Mouse (Mus musculus): ENCODE measurements at regions not wholly inside any gene's neighbourhood (a gene's known extent, or its start where the extent isn't known, plus 50 kb on each side); places are given as distances from the start of the nearest gene placed in this dataset.

DNA sequence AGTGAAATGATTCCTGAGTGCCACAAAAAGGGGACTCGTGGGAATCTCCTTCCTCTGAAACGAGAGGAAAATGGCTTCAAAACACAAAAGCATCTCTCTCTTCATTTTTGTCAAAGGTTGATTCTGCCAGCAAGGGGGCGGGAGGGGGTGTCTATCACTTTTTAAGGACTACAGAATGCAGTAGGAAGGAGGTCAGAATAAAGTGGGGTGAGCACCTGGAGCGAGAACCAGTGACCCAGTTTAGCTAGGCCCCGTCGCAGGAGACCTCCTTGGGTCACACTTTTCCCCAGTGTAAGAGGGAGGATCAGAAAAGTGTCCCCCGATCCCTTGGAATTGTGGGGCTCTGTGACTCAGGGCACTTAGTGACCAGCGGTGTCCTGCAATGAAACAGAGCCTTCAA, 133.1 kb downstream of the Tgfb2 start:
- DNase-seq: no peak

DNA sequence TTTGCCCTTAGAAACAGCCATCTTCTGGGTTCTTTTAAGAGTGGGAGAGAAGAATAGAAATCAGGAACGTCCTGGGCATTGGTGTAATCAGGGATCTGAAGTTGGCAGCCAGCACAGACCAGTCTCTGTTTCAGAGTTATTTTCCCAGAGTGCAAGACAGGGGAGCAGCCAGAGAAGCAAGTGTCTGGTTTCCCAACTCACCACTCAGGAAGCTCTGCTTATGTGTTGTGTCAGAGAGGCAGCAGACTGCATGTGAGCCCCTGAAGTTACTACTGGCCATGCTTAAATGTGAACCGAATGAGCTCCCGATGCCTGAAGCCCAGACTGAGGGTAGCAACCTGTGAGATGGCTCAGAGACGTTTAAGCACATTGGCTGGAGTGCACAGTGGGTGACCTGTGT, 133.7 kb downstream of the Tgfb2 start:
- DNase-seq: no peak

DNA sequence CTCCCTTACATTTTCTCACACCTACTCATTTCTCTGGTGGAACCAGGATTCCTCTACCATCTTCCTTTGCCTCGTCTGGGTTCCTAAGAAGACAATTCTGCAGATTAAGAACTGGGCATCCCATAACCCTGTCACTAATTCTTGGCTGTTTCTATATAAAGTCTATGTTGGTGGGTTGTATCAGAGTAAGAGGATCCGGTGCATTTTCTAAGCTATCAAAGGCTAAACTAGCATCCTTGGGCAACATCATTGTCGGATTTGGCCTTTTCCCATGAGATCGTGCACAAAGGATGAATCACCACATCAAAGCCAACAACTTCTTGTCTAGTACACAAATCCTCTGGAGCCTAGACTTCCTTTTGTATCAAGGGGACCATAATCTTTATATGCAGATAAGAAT, 137.3 kb downstream of the Tgfb2 start:
- DNase-seq: no peak

DNA sequence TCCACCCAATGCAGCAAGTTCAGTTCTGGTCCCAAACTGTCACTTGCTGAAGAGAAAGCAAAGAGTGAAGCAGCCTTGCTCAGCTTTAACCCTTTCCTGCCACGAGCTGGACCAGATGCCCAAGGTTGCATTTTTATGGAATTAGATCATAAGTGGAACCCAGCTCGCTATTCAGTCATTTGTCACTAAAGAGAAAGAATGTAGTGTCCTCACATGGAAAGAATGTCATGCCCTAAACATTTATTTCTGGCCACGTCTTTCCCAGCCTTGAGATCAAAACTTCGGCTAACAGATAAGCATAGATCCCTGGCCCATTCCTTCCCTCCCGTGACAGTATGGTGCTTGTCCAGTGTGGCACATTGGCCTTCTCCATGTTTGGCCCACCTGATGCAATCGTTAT, 137.7 kb downstream of the Tgfb2 start:
- no peak for DNase-seq

DNA sequence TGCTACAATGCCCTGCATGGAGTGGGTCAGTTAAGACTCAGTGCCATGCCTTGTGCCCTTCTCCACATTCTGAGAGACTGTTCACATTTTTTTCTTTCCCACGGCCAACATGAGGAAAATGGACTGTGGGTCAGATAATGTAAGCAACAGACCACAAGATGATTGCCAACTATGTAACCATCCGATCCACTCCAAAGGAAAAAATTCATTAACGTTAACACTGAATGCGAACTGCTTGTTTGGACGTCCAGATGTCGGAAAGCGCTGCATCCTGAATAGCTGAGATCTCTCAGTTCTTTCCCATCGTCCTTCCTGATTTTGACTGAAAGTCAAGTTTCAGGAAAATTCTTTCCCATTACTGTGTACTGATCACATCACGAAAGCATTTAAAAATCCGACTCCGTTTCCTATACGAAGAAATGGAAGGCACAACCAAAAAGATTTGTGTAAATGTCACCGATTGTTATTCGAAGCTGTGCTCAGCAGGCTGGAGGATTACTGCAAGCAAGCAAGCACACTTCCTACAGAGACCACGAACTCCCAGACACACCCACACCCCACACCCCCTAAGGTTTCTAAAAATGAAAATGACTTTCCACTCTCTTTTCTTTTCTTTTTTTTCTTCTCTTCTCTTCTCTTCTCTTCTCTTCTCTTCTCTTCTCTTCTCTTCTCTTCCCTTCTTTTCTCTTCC, 138.5 kb downstream of the Tgfb2 start:
- DNase-seq: no peak

DNA sequence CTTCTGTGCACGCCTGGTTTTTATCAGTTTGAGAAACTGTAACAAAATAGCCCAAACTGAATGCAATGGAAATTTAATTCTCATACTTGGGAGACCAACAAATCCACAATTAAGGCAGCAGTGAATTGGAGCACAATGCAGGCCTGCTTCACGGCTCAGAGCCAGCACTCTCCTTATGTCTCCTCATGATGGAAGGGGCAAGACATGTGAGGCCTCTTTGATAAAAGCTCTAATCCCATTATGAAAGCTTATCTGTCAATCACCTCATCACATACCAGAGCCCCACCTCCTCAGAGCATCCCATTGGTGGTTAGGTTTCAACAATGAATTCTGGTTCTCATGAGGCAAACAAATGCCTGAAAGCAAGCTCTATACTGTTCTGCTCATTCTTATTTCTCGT, 143.8 kb downstream of the Tgfb2 start:
- no peak for DNase-seq

DNA sequence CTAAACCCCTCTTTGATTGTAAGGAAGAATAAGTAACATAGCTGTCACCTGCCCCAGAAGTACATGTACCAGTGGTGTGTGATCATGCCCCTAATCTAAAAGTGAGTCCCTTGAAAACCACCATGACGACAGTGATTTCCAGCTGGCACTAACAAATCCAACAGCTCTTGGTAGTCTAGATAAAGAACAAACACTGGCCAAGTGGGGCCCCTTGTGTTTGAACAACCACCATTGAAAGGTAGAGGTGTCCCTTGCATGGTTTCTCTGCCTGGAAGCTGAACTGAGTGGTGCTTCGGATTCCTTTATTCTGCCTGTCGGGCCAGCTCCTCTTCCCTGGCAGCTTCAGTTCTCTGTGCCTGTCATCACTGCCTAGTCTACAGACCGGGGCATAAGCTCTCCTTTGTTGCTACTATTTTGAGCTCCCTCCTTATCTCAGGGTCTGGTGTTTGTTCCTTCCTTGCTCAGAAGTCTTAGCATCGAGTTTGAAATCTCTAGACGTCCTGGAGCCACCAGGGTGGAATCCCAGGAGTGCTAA, 150.3 kb downstream of the Tgfb2 start:
- DNase-seq: no peak

DNA sequence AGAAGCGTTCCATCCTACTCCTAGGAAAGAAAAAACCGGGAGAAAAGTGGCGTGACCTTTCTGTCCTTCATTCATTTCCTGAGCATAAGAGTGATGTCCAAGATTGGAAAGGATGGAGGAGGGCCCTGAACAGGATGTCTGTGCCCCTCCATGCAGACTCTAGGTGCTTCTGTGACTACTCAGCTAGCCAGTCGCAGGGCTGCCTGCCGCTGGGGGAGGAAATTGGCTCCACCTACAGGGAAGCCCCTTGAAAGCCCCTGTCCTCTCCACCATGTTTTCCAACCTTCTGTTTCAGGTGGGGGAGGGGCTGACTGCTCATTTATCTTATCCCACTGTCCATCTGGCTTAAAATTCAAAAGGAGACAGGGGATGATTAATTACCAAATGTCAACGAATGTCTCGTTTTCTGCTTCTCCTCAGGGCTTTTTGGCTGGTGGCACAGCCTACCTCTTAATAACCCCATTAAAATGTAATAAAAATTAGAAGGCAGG, 151.2 kb downstream of the Tgfb2 start:
- DNase-seq: no peak

DNA sequence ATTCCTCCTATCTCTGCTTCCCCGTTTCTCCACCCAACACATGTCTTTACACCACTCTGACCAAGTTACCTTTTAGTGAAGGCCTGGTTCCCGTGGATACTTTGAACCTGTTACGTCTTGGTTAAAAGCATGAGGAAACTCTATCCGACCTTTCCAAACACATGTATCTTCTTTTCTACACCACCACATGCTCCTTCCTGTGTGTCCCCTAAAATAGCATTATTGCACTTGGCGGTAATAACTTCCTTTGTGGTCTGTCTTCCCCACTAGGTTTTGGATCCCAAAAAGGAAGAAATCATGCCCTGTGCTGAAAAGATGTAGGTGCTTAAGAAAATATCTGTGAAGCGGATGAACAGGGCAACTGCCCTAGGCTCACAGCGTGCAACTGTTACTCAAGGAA, 153.1 kb downstream of the Tgfb2 start:
- no peak for DNase-seq

DNA sequence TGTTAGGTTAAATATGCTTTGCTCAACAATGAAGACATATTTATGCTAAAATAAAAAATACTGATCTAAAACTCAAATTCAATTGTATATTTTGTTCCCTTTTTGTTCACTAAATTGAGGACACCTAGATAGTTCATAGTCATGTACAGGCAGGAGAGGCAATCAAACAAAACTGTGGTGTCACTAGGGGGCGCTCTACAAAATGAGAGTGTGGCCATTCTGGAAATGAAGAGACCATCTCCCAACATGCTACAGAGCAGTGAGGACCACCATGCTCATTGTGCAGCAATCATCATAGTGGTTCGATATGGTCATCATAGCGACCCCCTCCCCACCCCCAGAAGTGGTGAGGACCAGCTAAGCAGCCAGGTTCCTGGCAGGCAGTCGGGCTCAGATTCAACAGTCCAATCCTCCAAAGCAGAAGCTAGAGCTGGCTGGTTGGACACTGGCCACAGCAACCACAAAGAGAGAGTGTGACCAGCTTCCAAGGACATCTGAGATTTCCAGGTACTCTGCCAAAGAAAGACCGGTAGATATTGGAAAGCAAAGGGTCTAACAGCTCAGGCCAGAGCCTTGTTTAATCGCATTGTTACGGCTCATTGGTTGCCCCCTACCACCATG, 155.4 kb downstream of the Tgfb2 start:
- peak in 1 of 2 experiments; percentile 13 for DNase-seq

DNA sequence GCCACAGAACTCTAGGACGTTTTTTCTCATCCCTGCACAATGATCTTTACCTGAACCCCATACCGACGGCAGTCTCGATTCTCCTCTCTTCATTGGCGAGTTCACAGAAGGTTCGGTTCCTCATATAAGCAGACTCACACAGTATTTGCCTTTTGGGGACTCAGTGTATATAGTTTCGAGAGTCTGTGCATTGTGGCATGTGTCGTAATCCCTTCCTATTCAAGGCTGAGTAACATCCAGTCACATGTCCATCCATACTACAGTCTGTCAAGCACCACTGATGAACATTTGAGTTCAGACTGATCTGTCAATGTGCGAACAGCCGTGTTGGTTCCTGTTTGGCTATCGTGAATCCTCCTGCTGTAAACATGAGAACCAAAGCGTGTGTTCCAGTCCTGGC, 156.6 kb downstream of the Tgfb2 start:
- DNase-seq: no peak

DNA sequence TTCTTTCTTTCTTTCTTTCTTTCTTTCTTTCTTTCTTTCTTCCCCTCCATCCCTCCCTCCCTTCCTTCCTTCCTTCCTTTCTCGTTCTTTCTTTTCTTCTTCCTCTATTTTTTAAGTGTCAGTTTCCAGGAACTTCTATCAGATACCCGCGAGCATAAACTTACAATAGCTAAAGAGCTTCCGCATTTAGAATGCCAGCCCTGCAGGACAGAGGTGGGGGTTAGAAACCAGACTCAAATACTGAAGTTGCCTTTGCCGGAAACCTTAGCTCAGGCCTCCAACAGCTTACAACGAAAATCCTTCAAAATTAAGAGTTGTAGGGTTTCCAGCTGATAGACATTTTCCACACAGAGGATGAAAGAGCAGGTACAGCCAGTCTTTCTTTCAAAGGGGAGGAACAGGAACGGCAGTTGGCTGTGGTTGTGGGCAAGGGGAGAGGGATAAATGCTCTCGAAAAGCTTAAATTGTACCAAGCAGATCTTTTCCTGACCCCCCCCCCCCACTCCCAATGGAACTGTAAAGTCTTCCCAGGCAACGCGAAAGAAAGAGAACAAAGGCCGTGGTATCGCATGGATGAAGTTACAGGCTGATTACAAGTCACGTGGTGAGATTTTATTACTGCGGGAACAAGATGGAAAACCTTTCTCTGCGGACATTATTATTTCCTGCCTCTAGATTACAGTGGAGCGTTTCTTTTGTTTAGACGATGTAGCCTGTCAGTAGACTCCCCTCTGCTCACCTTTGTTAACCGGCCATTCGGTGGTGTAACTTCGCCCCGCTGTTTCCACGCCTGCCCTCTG, 159.2 kb downstream of the Tgfb2 start:
- no peak for DNase-seq

DNA sequence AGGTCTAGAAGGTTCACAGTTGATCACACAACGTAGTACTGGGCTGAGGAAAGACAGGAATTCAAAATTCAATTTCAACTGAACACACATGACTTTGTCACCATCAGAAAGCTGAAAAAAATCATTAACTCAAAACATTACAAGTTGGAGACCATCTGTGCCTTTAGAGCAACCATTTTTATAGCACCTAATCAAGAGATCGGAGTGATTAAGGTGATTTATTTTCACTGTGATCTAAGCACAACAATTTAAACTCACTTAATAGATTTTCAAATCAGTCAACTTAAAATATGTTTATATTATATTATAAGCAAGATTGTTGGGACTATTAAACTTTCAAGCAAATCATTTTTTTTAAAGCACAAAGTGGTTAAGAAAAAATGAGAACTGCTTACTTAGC, 165.7 kb downstream of the Tgfb2 start:
- DNase-seq: no peak

DNA sequence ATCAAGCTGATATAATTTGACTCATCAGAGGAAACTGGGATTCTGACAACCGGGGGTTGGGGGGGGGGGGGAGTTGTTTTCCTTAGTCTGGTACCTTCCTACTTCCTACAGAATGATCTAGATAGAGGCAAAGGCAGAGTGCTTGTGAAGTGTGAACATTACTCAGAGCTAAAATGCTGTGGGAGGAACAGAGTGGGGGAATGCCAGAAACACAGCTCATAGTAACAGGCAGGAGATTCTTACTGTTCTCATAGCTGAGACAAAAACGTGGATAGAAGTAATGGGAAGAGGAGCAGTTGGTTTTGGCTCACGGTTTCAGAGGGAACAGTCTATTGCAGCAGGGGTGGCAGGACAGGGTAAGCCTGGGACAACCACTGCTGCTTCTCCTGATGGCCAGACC, 167.6 kb downstream of the Tgfb2 start:
- DNase-seq: no peak

DNA sequence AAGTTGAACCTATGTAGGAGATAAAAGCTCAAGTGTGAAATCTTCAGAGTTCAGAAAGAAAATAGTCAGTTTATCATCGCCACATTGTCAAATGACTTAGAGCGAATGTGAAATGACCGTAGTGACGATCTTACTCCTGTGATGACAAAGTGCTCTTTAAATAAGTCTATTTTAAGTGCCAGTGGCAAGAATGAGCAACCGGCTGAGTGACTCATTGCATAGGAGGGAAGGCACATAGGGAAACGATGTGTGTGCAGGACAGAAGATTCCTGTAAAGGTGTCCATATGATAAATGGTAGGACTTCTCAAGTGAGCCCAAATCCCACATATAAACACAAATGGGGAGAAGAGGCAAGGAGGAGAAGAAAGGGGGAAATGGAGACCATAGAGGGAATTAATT, 189.8 kb downstream of the Tgfb2 start:
- DNase-seq: no peak

DNA sequence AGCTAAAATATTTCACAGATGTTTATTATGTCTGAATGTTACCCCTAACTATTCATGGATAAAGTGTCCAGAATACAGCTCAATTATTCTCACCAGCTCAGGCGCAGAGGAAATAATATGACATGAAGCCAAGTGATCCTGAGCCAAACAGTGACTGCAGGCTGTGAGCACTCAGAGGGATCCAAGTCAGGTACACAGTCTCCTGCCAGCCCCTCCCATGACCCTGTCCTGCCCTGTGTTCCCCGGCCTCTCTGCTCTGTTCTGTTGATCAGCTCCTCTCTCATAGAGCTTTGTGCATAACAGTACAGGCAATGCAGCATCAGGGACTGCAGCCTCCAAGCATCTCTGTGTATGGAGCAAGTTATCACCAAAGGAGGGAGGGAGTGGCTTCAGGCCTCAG, 190.7 kb downstream of the Tgfb2 start:
- no peak for DNase-seq

DNA sequence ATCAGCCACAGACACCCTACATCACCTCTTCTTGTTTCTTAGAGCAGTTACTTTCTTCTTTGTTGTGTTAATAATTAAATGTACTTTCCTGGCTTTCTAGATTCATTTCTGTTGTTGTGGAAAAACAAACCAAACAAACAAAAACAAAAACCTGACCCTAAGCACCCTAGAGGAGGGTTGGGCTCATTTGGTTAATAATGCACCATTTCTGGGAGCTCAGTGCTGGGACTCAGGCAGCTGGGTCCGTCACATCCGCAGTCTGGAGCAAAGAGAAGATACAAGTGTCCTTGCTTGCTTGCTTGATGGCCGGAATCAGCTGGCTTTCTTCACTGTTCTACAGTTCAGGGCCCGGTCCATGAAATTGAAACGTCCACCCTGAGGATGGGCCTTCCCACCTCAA, 191.9 kb downstream of the Tgfb2 start:
- no peak for DNase-seq

DNA sequence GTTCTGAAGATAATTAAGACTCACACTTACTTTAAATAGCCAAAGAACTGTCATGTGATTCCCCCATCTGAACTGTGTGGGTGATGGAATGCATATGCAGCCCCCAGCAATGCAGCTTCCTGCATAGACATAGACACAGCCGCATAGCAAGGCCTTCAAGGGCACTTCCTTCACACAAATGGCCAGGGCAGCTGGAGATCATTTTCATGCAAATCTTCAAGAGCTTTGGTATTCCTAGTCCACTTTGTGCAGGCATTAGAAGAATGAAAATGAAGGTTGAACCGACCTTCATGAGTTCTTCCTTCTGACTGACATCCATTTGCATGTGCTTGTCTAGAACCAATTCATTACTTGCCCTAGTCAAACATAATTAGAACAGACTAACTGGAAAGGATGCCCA, 195.3 kb downstream of the Tgfb2 start:
- DNase-seq: no peak

DNA sequence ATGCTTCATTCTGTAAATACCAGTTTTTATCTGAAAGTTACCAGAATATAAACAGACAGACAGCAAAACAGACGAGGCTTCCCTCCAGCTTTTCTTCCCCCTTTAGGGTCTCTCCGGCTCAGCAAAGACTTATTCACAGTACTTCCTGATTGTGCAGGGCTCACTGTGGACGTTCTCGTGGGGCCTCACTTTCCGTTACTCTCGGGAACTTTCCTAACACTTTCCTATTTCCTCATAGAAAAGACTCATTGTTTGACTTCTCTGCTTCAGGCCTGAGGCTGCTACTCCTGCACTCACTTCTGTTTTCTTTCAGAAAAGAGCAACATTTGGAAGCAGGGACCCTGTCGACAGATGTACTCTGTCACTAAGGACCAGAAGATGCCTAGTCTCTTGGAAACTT, 197.4 kb downstream of the Tgfb2 start:
- no peak for DNase-seq

DNA sequence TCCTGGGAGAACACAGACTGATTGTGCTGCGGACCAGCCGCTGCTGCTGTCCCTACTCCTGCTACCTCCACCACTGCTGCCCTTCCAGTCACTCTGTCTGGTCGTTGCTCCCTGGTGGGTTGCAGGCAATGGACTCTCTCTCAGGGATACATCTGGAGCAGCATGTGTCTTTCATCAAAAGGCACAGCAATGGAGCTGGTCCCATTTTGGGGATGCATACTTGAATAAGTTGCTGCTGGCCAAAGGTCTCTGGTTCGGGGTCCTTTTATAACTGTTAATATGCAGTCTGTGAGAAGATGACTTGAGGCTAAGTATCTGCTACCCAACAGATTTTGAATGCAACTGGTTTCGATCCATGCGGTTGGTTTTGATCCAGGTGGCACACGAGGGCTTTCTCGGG, 197.8 kb downstream of the Tgfb2 start:
- no peak for DNase-seq

DNA sequence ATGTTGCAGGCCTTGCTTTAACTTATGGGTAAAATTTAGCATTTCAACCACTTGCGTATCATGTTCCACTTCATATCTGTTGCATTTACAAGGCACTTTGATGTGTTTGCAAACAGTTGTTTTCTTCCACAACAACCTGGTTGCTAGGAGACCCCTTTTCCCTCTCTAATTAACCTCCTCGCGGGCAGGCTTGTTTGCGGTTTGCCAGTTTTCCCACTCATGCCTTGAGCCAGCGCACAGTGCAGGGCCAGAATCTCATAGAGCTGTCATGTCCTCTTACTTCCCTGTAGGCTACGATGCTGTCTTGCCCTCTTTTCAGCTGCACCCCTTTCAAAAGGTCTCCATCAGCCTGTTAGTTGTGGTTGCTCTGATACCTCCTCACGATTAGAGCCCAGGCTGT, 199.3 kb downstream of the Tgfb2 start:
- DNase-seq: no peak

DNA sequence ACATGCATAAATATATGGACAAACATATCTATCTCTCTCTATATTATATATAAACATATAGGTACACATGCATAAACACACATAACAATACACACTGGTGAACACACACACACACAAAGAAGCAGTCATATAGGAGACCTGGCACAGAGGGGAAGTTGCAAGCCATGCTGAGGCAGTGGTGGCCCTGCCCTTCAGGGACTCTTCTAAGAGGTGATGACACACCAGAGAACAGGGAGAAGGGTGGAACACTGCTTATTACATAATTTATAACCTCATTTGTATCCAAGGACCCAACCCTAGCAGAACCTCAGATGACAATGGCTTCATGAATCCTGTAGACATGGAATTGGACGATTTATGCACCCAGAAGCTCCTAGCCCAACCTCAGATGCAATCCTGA, 199.9 kb downstream of the Tgfb2 start:
- DNase-seq: no peak

DNA sequence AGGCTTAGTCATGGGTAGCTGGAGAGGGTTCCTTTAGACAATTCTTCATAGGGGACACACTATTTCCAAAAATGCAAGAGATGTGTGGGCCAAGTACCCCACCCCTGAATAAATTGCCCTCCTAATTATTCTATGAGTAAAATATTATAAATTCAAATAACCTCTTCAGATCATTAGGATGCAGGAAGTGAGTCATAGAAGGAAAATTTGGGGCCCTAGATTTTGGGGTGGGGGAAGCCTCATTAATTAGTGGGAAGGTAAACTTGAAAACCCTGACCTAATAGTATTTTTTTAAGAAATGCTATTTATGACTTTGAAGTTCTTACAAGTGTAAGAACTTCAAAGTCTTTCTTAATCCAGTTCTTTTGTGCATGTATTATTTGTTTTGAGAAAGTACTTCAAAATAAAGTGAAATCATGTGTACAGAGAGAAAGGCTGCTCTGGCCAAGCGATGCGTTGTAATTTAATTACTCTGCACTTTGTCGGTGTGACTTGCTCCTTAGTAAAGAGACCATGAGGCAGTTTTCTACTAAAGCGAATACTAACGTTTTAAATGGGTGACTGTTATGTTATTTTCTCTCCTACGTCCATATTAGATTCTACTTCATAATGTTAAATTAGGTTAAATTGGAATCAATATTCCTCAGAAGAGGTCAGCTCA, 200.6 kb downstream of the Tgfb2 start:
- DNase-seq: no peak

All from kidney, adult 8-10 months (tissue).